In the genomic region with DNA sequence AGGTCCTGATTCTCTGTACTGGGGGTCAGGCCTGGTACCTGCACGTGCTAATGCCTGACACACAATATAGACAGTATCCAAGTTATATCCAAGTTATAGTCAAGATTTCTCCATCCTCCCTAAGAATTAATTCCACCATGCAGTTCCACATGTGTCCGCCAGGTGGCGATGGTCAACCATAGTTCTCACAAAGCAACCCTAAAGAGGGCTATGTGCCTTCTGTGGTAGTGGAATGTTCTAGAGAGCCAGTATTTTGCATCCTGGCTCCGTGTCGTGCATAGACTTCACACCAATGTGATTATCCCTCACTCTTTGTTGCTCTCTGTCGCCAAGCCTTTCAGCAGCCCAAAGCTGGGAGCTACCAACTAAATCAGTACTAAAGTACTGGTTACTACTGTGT, we compare ENCODE assay signal across 9 mouse cellular contexts. TPM values are rescaled to one million over a fixed set of nuclear protein-coding genes. Genes with fewer than 3 reads are reported as not detected.
DNase-seq lines count a peak whose midpoint lies in the region; ATAC-seq lines count a peak whose summit lies in the region.
"Had no signal": no experiment of that assay in that cellular context is flagged by ENCODE, and none has a peak within 500 bp of the region (broad histone marks: within the 10 kb centered on the region; RNA-seq: fewer than 3 reads in every experiment).

No protein-coding gene starts in this region.

- peak; percentile 79 for DNase-seq in R1 (ENCODE audit: low read depth, low spot score)
- DNase-seq in cerebellum, adult 18-20 months, result peak; percentile 77 to 88
- peak; percentile 91 to 93 for DNase-seq in layer of hippocampus, postnatal 10 days (ENCODE audit: low spot score in 2 of 2)
- peak; percentile 72 to 84 for DNase-seq in lung, postnatal 4 days
- DNase-seq in skeletal muscle tissue, adult 2 months (ENCODE audit: low read depth, low spot score), result peak; percentile 75
- DNase-seq in urinary bladder, postnatal 4 days (ENCODE audit: low spot score in 2 of 2), result peak; percentile 63 to 80

- no peak overlapping the region for H3K27ac ChIP-seq in forebrain, embryonic 16.5 days (ENCODE audit: low read length)

- ATAC-seq in forebrain, embryonic 16.5 days, result peak; percentile 57; the same call in 1 of the 2 replicates
- peak; percentile 65 to 74; a peak in 3 of 4 replicates for ATAC-seq in hematopoietic stem cell, adult 5-6 weeks (replicated peaks in 1 of 2; ENCODE audit: insufficient read depth in 1 of 2, low FRiP score in 2 of 2, low TSS enrichment in 1 of 2, low read depth in 1 of 2, poor library complexity in 2 of 2, severe bottlenecking in 2 of 2)

- no peaks in the 10 kb centered on the region; the same call in 1 of the 2 replicates for H3K4me1 ChIP-seq in forebrain, embryonic 16.5 days (replicated peaks; ENCODE audit: control insufficient read depth, insufficient read depth, low read length)

- no peaks in the 10 kb centered on the region for H3K9me3 ChIP-seq in forebrain, embryonic 16.5 days (ENCODE audit: control insufficient read depth, low read length)

- no peaks in the 10 kb centered on the region for H3K36me3 ChIP-seq in forebrain, embryonic 16.5 days (ENCODE audit: control insufficient read depth, insufficient read depth)

- H3K27me3 ChIP-seq in forebrain, embryonic 16.5 days (replicated peaks; ENCODE audit: control insufficient read depth, insufficient read depth, low read length), result 0 out of 2 replicates have a peak, but pooled peaks cover 2% of the 10 kb centered on the region

- no peak overlapping the region for H3K9ac ChIP-seq in forebrain, embryonic 16.5 days (replicated peaks; ENCODE audit: low read depth, low read length)

- no peak overlapping the region for H3K4me2 ChIP-seq in forebrain, embryonic 16.5 days (ENCODE audit: low read length)

- H3K4me3 ChIP-seq in forebrain, embryonic 16.5 days (replicated peaks; ENCODE audit: low read length), result no peak overlapping the region
- H3K4me3 ChIP-seq: myocyte had no signal

- under 1% methylated on average over 6 of the region's 6 CpGs for WGBS in forebrain, embryonic 16.5 days

RNA-seq across cellular contexts. Expression of gene Meox1, which starts 25.5 kb away (rescaled TPM):
- polyA plus RNA-seq in forebrain, embryonic 16.5 days (2015; fragmentation: Nextera tagmentation; extraction: Ambion mirVana), result 0.79 and 0.84 TPM in 2 replicates
- not detected in 2 replicates for total RNA-seq in hematopoietic stem cell, adult 5-6 weeks (2017)
- 1 to 10 TPM; 2.9 to 3.6 TPM for total RNA-seq in layer of hippocampus, postnatal 10 days (2021)

RNA-seq across cellular contexts. Expression of gene Sost, which starts 47.2 kb away (rescaled TPM):
- 0.11 TPM in 1 of 2 replicates, not detected in the other for polyA plus RNA-seq in forebrain, embryonic 16.5 days (2015; fragmentation: Nextera tagmentation; extraction: Ambion mirVana)
- total RNA-seq in hematopoietic stem cell, adult 5-6 weeks (2017), result not detected in 2 replicates
- under 1 TPM in 1 of 2 experiments, not detected in 1; 0.23 TPM for total RNA-seq in layer of hippocampus, postnatal 10 days (2021)
